Mouse (Mus musculus) stomach, embryonic 16.5 days (tissue): ENCODE results near the gene Slc25a39. TPM values are rescaled to one million over a fixed set of nuclear protein-coding genes. Genes with fewer than 3 reads are reported as not detected.

Experiments used
- ATAC-seq: fragments of 200-750 bp; cut with Nextera tagmentation; 2 replicates; pipeline ENCODE4 v1.8.0; 2017; ENCODE audit warnings: moderate number of reproducible peaks, moderate TSS enrichment; ENCODE audit not compliant: insufficient read depth, low FRiP score
- H3K27ac ChIP-seq: fragments of 300-500 bp; sonication (generic); 2 replicates; pipeline ENCODE4 v1.5.1; 2014; ENCODE audit warnings: low read length
- H3K27me3 ChIP-seq: fragments of 300-500 bp; sonication (generic); 2 replicates; pipeline ENCODE4 v1.6.1; 2014; ENCODE audit warnings: low read length, control low read depth, mixed read lengths; ENCODE audit not compliant: control insufficient read depth, insufficient read depth
- H3K36me3 ChIP-seq: fragments of 300-500 bp; sonication (generic); 2 replicates; pipeline ENCODE4 v1.6.1; 2014; ENCODE audit warnings: low read length; ENCODE audit not compliant: control insufficient read depth, insufficient read depth
- H3K4me1 ChIP-seq: fragments of 300-500 bp; sonication (generic); 2 replicates; pipeline ENCODE4 v1.6.1; 2014; ENCODE audit warnings: low read length, control low read depth, mixed read lengths; ENCODE audit not compliant: control insufficient read depth, insufficient read depth
- H3K4me2 ChIP-seq: fragments of 300-500 bp; sonication (generic); 2 replicates; pipeline ENCODE4 v1.6.1; 2014; ENCODE audit warnings: low read depth, low read length, mixed read lengths
- H3K4me3 ChIP-seq: fragments of 300-500 bp; sonication (generic); replicated peaks from 2 replicates; pipeline ENCODE4 v1.5.1; 2014; ENCODE audit warnings: mild to moderate bottlenecking, low read length
- H3K9ac ChIP-seq: fragments of 300-500 bp; sonication (generic); 2 replicates; pipeline ENCODE4 v1.6.1; 2014; ENCODE audit warnings: low read length
- H3K9me3 ChIP-seq: fragments of 300-500 bp; sonication (generic); replicated peaks from 2 replicates; pipeline ENCODE4 v1.6.1; 2016; ENCODE audit warnings: low read length, control low read depth; ENCODE audit not compliant: control insufficient read depth
- WGBS: fragments of 180-500 bp; shearing (Covaris S2); extraction: QIAGEN DNeasy Blood & Tissue Kit; methylation state at CpG from one replicate; pipeline ENCODE4 v1.1.7; 2014; 5-methylcytosine and 5-hydroxymethylcytosine counted together
- polyA plus RNA-seq: library from polyadenylated mRNA; unstranded; fragments of >200 nt; fragmentation: Nextera tagmentation; extraction: Ambion mirVana; gene quantifications from 2 replicates; pipeline ENCODE4 v1.2.1, GENCODE M21; 2015

Slc25a39 gene
- polyA plus RNA-seq, 1 experiment from 2014 or later, result 239 TPM

GRCm38 (mm10) chr11:102438212-102439092 is 30.7 kb upstream of the Slc25a39 start:
- WGBS, result 15% methylated on average over 77 of the region's 77 CpGs
- peak overlapping the region; percentile 96 for H3K4me2 ChIP-seq
- peaks cover 21% of the 10 kb centered on the region; the same call in 1 of the 2 replicates for H3K36me3 ChIP-seq
- H3K4me3 ChIP-seq, result peak overlapping the region; percentile 48
- H3K27ac ChIP-seq, result no peak overlapping the region; the same call in 1 of the 2 replicates
- H3K4me1 ChIP-seq, result peaks cover 18% of the 10 kb centered on the region
- H3K9me3 ChIP-seq, result no peaks in the 10 kb centered on the region
- peak overlapping the region; percentile 78 for H3K9ac ChIP-seq
- ATAC-seq, result peak; percentile 26; the same call in 1 of the 2 replicates
- no peaks in the 10 kb centered on the region for H3K27me3 ChIP-seq

DNA sequence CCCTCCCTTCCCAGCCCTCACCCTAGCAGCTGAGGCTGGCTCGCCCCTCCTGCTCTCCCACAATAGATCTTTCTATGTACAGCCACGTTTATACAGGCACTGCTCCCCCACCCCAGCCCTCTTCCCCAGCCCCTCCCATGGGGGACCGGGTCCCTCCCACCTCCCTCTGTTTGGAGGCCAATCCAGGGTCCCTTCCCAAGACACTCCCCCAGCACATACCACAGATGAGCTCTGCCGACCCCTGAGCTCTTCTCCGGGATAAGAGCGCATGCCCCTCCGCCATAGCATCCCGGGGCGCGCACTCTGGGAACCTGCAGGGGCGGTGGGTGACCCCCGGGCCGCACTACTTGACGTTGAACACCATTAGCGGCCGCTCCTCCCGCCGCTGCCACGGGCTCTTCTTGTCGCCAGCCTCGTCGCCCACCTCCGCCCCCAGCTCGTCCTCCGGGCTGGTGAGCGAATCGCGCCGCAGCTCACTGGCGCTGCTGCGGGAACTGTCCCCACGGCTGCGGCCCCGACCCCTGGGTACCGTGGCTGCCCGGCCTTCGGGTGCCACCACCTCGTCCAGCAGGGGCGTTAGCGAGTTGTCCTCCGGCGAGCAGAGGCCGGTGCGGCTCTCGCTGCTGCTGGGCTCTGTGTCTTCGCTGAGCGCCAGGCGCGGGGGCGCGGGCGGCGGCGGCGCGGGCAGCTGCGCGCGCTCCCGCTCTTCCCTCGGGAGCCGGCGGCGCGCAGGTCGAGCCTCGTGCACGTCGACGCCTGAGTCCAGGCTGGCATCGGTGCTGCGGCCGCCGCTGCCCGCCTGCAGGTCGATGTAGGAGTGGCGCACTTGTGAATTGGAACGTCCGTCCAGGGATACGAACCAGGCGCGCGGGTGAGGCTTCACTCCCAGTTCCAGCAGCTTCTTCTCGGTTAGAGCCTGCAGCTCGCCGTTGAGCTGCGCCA is 29.6 kb upstream of the Slc25a39 start:
- peaks cover 19% of the 10 kb centered on the region; the same call in 1 of the 2 replicates for H3K36me3 ChIP-seq

DNA sequence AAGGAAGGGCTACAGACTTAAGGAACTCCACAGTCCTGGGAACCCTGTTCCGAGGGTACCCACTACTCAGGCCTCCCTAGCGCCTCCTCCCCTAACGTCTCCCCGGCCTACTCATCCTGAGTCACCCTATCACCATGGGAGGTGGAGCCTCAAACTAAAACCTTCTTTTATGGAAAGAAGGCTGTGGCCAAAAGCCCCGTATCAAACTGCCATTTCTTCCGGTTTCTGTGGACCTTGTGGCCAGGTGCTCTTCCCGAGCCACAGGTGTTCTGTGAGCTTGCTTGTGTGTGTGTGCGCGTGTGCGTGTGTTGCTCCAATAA is 28.7 kb upstream of the Slc25a39 start:
- no peaks in the 10 kb centered on the region for H3K9me3 ChIP-seq
- H3K4me2 ChIP-seq, result no peak overlapping the region
- H3K4me3 ChIP-seq, result no peak overlapping the region
- no peaks in the 10 kb centered on the region for H3K27me3 ChIP-seq
- H3K36me3 ChIP-seq, result 0 out of 2 replicates have a peak, but pooled peaks cover 19% of the 10 kb centered on the region
- ATAC-seq, result no peak
- no peak overlapping the region for H3K9ac ChIP-seq
- peaks cover 29% of the 10 kb centered on the region for H3K4me1 ChIP-seq
- peak overlapping the region; percentile 33 for H3K27ac ChIP-seq
- WGBS, result 72% methylated on average over 10 of the region's 10 CpGs

More for the DNA sequence above, 29.6 kb upstream of the Slc25a39 start:
- H3K9ac ChIP-seq, result peak overlapping the region; percentile 78
- H3K27me3 ChIP-seq, result no peaks in the 10 kb centered on the region
- peak overlapping the region; percentile 38; the same call in 1 of the 2 replicates for H3K27ac ChIP-seq
- no peaks in the 10 kb centered on the region for H3K9me3 ChIP-seq
- ATAC-seq, result peak; percentile 35; the same call in 1 of the 2 replicates
- WGBS, result 9% methylated on average over 85 of the region's 87 CpGs
- H3K4me3 ChIP-seq, result peak overlapping the region; percentile 48
- peaks cover 22% of the 10 kb centered on the region for H3K4me1 ChIP-seq
- H3K4me2 ChIP-seq, result peak overlapping the region; percentile 96

- Histone ChIP-seq H3K4me3 (no peak overlapping the region), H3K36me3 (0 out of 2 replicates have a peak, but pooled peaks cover 19% of the 10 kb centered on the region), H3K4me1 (peaks cover 33% of the 10 kb centered on the region), H3K4me2 (no peak overlapping the region), H3K27ac (peak overlapping the region; percentile 33; the same call in 1 of the 2 replicates), H3K9ac (no peak overlapping the region), H3K9me3 (no peaks in the 10 kb centered on the region), H3K27me3 (no peaks in the 10 kb centered on the region)
- WGBS, result 92% methylated on average over 18 of the region's 18 CpGs
- ATAC-seq, result no peak
These were observed 28.2 kb upstream of the Slc25a39 start for GRCm38 (mm10) chr11:102435754-102436470.

DNA sequence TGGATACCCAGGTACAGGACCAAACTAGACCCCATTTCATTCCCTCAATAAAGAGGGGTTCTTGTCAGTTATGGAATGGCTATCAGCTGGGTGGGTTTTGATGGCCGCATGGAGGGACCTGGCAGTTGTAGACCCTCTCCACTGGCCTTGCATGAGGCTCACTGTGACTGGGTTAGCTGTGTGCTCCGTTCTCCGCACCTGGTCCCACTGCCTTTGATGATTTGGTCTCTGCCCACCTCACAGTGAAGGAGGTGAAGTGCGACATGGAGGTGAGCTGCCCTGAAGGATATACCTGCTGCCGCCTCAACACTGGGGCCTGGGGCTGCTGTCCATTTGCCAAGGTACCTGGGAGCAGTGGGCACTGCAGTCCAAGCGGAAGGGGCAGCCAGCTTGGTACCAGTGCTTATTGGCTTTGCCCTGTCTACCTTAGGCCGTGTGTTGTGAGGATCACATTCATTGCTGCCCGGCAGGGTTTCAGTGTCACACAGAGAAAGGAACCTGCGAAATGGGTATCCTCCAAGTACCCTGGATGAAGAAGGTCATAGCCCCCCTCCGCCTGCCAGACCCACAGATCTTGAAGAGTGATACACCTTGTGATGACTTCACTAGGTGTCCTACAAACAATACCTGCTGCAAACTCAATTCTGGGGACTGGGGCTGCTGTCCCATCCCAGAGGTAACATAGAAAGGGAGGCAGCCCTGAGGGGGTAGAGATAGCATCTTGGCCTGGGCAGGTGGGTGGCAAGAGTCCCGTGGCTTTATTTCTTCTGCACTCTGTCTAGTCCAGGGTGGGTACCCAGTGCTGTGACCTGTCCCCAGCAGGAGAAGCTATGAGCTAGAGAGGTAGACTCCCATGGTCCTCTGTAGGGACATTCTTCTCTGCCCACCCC is 27.3 kb upstream of the Slc25a39 start:
- no peaks in the 10 kb centered on the region for H3K9me3 ChIP-seq
- H3K4me1 ChIP-seq, result peaks cover 33% of the 10 kb centered on the region
- H3K27ac ChIP-seq, result no peak overlapping the region
- no peak overlapping the region for H3K4me3 ChIP-seq
- 0 out of 2 replicates have a peak, but pooled peaks cover 18% of the 10 kb centered on the region for H3K36me3 ChIP-seq
- no peaks in the 10 kb centered on the region for H3K27me3 ChIP-seq
- whole genome bisulfite sequencing, result 91% methylated on average over 11 of the region's 11 CpGs
- H3K4me2 ChIP-seq, result no peak overlapping the region
- ATAC-seq, result no peak
- no peak overlapping the region for H3K9ac ChIP-seq

- Histone ChIP-seq H3K4me1 (peaks cover 38% of the 10 kb centered on the region), H3K36me3 (0 out of 2 replicates have a peak, but pooled peaks cover 15% of the 10 kb centered on the region), H3K9me3 (no peaks in the 10 kb centered on the region), H3K4me2 (no peak overlapping the region), H3K27ac (no peak overlapping the region; the same call in 1 of the 2 replicates), H3K9ac (0 out of 2 replicates have a peak overlapping the region, but pooled peaks have one; percentile 13), H3K4me3 (no peak overlapping the region), H3K27me3 (no peaks in the 10 kb centered on the region)
- 13% methylated on average over 7 of the region's 7 CpGs for WGBS
- ATAC-seq, result 0 out of 2 replicates have a peak, but pooled peaks have one; percentile 8
These were observed 26.7 kb upstream of the Slc25a39 start for GRCm38 (mm10) chr11:102434406-102434805.

- no peak overlapping the region for H3K4me2 ChIP-seq
- no peaks in the 10 kb centered on the region for H3K9me3 ChIP-seq
- no peak for ATAC-seq
- H3K4me1 ChIP-seq, result peaks cover 39% of the 10 kb centered on the region
- 0 out of 2 replicates have a peak, but pooled peaks cover 15% of the 10 kb centered on the region for H3K36me3 ChIP-seq
- 88% methylated on average over 7 of the region's 7 CpGs for WGBS
- H3K27me3 ChIP-seq, result no peaks in the 10 kb centered on the region
- H3K27ac ChIP-seq, result no peak overlapping the region; the same call in 1 of the 2 replicates
- H3K9ac ChIP-seq, result no peak overlapping the region
- H3K4me3 ChIP-seq, result no peak overlapping the region
These were observed 26.1 kb upstream of the Slc25a39 start for GRCm38 (mm10) chr11:102433866-102434265.
